Mouse (Mus musculus): ENCODE measurements at regions not wholly inside any gene's neighbourhood (a gene's known extent, or its start where the extent isn't known, plus 50 kb on each side); places are given as distances from the start of the nearest gene placed in this dataset.
"Not testable (repeated sequence)": the region's sequence is repeated elsewhere in the genome, so short reads cannot be mapped to it uniquely, and the experiment has no call there.

DNA sequence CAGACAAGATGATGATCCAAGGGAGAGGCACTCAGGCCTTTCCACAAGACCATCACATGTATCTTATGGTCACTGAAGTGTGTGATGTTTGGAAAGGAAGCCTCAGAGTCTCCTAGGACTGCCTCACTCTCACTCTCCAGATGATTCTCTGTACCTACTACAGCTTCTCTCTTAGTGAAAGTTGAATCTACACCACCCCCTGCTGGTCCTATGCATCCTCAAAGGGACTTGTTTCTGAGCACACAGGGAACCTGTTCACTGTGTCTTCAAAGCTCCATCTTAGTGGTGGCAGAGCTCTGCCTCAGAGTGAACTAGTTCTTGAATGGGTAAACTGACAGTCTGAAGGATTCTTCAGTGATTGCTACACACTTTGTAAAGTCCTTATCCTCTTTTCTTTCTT is 749.5 kb upstream of the Zfp386 start:
- in situ Hi-C loops (cut with MboI, MseI), result not testable (repeated sequence)

DNA sequence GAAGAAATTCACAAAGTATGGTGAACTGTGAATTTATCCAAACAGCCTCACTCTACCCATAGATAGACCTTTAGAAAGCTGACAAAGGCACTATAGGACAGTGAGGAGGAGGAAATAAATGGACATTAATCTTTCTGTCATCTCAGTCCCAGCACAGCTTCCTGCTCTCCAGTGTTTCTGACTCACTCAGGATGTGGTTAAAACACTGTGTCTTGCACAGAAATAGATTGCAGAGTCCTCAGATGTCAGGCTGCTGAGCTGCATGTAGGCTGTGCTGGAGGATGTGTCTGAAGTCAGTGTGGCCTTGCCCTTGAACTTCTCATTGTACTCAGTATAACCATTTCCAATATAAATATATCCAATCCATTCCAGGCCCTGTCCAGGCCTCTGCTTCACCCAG is 735.6 kb upstream of the Zfp386 start:
- in situ Hi-C loops (cut with MboI, MseI), result no loop called here

DNA sequence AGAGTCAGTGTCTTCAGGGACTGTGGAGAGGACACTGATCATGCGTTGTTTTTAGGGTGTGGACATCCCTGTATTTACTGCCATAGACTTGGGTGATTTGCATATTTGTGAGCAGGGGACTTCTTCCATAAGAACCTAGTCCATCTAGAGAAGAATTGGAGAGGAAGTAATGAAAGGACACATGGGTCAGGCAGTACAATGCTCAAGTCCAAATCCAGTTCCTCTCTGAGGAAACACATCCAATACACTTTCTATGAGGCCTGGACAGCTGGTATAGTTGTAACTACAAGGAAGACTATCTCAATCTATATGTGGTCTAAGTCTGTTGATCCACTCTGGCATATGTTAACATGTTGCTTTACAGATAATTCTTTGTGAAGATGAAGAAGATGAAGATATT is 734.9 kb upstream of the Zfp386 start:
- in situ Hi-C loops (cut with MboI, MseI), result not testable (repeated sequence)

DNA sequence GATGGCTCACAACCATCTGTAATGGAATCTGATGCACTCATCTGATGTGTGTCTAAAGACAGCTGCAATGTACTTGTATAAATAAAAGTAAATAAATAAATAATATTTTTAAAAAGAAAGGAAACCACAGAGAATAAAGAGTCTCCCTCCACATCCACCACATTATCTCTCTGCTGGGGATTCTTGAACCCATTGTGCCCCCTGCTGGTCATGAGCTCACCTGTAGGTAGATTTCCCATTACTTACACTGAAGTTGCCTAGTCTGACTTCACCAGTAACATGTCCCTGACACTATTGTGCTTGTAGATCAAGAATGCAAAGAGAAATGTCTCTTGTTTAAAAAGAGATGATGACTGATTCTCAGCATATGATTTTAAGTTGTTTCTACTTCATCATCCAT is 726.9 kb upstream of the Zfp386 start:
- in situ Hi-C loops (cut with MboI, MseI), result not testable (repeated sequence)

DNA sequence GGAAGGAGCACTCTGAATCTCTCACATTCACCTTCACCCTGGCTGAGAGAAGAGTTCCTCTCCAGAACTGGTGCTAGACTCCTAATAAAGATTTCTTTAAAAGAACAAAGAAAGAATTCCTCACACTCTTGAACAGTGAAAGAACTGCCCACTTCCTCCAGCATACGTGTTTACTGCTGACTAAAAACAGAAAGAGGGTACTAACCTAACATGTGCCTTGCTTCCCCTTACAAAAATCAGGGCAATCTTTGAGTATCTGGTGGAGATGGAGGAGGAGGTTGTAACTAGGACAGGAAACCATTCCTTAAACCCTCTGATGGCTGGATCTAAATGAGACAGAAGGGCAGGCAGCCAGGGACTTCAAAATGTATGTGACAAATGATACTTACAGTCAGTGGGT is 719.1 kb upstream of the Zfp386 start:
- in situ Hi-C loops (cut with MboI, MseI), result no loop called here

DNA sequence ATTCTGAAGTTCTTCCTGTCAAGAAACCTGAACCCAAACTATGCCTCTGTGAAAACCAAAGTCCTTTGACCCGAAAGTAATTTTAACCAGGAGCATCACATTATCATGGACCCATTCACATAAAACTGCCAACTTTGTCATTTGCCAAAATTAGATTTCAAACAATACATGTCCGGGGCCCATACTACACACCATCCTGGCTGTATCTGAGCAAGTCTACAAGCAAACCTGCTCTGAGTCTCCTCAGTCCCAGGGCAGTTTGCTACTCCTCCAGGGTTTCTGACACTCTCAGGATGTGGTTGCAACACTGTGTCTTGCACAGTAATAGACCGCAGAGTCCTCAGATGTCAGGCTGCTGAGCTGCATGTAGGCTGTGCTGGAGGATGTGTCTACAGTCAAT is 712.8 kb upstream of the Zfp386 start:
- in situ Hi-C loops (cut with MboI, MseI), result not testable (repeated sequence)

DNA sequence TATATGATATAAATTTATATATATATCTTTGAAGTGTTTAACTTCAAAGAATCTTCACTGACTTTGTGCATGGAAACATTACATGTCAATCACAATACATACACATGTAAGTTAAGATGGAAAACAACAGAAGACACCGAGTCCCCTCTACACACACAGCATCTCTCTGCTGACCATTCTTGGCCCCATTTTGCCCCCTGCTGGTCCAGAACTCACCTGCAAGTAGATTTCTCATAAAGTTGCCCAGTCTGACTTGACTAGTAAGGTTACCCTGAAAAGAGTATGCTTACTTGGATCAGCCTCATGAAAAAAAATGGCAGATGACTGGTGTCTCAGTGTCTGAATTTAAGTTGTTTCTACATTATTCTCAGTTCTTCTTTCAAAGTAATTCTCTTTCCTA is 710.9 kb upstream of the Zfp386 start:
- in situ Hi-C loops (cut with MboI, MseI), result no loop called here

DNA sequence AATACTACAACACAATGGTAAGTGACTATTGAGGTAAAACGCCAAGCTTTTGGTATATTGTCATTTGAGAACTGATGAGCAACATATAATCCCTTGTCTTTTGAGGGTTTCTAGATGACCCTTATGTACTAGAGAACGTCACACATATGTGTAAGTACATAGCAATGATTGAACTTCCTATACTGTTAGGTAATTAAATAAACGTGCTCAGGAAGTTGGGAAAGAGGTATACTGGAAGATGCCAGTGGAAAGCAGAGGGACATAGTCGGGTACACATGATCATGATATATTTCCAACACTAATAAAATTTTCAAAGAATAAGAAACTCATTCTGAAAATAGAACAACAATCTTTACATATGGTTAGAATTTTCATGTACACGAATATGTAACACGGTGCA is 701.4 kb upstream of the Zfp386 start:
- in situ Hi-C loops (cut with MboI, MseI), result loop anchor here (10.0 kb wide), 1 partner anchor 211 kb away; no protein-coding TSS in a partner anchor

DNA sequence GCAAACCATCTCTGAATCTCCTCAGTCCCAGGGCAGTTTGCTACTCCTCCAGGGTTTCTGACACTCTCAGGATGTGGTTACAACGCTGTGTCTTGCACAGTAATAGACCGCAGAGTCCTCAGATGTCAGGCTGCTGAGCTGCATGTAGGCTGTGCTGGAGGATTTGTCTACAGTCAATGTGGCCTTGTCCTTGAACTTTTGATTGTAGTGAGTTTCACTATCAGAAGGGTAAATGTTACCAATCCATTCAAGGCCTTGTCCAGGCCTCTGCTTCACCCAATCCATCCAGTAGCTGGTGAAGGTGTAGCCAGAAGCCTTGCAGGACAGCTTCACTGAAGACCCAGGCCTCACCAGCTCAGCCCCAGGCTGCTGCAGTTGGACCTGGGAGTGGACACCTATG is 688.5 kb upstream of the Zfp386 start:
- in situ Hi-C loops (cut with MboI, MseI), result not testable (repeated sequence)

DNA sequence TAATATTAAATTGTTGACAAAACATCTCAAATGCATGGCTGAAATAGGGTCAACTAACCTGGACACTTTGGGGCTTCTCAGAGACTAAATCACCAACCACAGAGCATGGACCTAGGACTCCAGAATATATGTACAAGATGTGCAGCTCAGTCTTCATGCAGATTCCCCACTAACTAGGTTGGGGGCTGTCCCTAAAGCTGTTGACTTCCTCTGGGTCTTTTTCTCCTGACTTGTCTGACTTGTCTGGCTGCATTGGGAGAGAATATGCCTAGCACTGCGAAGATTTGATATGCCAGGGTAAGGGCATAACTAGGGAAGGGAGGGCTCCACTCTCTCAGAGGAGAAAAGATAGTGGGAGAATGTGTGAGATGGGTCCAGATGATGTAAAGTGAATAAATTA is 681.9 kb upstream of the Zfp386 start:
- in situ Hi-C loops (cut with MboI, MseI), result not testable (repeated sequence)

DNA sequence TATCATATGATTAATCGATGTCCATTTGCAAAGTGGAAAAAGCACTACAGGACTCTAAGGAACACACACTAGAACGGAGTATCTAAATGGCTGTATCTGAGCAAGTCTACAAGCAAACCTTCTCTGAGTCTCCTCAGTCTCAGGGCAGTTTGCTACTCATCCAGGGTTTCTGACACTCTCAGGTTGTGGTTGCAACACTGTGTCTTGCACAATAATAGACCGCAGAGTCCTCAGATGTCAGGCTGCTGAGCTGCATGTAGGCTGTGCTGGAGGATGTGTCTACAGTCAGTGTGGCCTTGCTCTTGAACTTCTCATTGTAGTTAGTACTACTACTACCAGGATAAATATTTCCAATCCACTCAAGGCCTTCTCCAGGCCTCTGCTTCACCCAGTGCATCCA is 675.7 kb upstream of the Zfp386 start:
- in situ Hi-C loops (cut with MboI, MseI), result not testable (repeated sequence)

DNA sequence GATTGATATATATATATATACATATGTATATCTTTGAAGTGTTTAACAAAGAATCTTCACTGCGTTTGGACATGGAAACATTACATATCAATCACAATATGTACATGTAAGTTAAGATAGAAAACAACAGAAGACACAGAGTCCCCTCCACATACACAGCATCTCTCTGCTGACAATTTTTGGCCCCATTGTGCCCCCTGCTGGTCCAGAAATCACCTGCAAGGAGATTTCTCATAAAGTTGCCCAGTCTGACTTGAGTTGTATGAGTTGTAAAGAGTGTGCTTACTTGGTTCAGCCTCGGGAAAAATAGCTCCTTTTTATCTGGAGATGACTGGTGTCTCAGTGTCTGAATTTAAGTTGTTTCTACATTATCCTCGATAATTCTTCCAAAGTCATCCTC is 674.5 kb upstream of the Zfp386 start:
- in situ Hi-C loops (cut with MboI, MseI), result not testable (repeated sequence)

DNA sequence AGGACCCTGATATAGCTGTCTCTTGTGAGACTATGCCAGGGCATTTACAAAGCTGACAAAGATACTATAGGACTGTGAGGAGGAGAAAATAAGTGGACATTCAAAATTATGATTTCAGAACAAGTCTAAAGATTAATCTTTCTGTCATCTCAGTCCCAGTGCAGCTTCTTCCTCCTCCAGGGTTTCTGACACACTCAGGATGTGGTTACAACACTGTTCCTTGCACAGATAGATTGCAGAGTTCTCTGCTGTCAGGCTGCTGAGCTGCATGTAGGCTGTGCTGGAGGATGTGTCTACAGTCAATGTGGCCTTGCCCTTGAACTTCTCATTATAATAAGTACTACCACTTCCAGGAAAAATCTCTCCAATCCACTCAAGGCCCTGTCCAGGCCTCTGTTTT is 661.0 kb upstream of the Zfp386 start:
- in situ Hi-C loops (cut with MboI, MseI), result loop anchor here (10.0 kb wide), 1 partner anchor 588 kb away; no protein-coding TSS in a partner anchor

DNA sequence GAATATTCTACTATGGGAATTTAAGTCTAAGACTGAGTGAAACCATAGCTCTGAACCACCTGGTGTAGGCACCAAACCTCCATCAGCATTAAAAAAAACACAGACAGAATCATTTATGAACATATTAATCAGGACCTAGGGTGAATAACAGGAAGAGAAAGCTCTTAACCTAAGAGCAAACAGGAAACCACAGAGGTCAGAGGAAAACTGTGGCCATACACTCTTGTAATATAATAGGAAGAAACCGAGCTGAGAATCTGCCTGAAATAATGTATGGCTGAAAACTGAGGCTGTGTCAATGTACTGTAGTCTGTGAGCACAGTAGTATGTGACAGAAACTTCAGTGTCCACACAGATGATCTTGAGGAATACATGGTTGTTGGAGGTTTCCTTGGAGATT is 643.4 kb upstream of the Zfp386 start:
- in situ Hi-C loops (cut with MboI, MseI), result no loop called here

DNA sequence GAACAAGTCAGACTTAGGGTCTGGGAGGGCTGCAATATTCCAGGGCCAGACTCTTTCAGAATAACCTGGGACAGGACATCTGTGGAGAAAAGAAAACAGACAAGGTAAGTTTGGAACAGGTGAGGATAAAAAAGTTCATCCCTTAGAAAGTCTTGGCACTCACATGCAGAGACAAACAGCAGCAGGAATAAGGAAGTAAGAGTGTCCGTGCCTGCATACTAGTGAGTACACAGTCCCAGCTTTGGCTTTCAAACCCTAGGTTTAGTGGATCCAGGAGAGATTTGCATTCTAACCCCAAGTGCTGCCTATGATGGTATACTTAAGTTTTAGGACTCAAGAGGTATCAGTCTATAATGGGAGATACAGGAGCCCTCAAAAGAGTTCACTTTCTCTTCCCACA is 642.9 kb upstream of the Zfp386 start:
- in situ Hi-C loops (cut with MboI, MseI), result no loop called here

DNA sequence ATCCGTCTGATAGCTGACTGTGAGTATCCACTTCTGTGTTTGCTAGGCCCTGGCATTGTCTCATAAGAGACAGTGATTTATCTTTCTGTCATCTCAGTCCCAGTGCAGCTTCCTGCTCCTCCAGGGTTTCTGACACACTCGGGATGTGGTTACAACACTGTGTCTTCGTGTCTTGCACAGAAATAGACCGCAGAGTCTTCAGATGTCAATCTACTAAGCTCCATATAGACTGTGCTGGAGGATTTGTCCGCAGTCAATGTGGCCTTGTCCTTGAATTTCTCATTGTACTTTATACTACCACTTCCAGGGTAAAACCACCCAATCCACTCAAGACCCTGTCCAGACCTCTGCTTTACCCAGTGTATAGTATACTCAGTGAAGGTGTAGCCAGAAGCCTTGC is 601.3 kb upstream of the Zfp386 start:
- in situ Hi-C loops (cut with MboI, MseI), result loop anchor here (5.0 kb wide), 1 partner anchor 296 kb away; no protein-coding TSS in a partner anchor

DNA sequence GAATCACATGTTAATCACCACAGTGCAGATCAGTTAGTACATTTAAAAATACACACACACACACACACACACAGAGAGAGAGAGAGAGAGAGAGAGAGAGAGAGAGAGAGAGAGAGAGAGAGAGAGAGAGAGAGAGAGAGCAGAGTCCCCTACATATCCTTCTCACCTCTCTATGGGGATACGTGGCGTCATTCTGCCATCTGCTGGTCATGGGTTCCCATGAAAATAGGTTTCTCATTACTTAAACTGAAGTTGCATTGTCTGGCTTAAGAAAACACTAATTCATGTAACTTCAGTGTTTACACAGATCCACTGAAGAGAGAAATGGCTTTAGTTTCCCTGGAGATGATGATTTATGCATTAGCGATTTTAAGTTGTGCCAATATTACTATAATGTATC is 594.9 kb upstream of the Zfp386 start:
- in situ Hi-C loops (cut with MboI, MseI), result not testable (repeated sequence)

DNA sequence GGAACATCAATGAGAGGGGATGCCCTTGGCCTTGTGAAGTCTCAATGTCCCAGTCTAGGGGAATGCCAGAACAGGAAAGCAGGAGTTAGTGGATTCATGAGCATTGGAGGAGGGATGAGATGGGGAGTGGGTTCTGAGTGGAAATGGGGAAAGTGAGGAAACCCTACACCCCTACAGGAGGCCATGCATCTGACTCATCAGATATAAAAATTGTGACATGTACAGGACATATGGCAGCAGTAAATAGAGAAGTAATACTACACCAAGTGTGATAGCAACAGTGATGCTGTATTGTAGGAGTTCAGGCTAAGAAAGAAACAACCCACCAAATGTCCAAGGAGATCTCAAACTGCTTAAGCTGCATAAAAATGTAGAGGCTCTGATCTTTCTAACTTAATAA is 582.7 kb upstream of the Zfp386 start:
- in situ Hi-C loops (cut with MboI, MseI), result loop anchor here (5.0 kb wide), 2 partner anchors 252 to 293 kb away; no protein-coding TSS in a partner anchor

DNA sequence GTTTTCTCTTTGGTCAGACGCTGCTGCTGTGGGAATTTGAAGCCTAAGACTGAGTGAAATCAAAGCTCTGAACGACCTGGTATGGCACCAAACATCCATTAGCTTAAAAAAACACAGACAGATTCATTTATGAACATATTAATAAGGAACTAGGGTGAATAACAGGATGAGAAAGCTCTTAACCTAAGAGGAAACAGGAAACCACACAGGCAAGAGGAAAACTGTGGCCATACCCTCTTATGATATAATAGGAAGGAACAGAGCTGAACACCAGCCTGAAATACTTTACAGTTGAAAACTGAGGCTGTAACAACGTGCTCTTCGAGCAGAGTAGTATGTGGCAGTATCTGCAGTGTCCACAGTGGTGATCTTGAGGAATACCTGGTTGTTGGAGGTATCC is 579.5 kb upstream of the Zfp386 start:
- in situ Hi-C loops (cut with MboI, MseI), result loop anchor here (5.0 kb wide), 1 partner anchor 256 kb away; no protein-coding TSS in a partner anchor

DNA sequence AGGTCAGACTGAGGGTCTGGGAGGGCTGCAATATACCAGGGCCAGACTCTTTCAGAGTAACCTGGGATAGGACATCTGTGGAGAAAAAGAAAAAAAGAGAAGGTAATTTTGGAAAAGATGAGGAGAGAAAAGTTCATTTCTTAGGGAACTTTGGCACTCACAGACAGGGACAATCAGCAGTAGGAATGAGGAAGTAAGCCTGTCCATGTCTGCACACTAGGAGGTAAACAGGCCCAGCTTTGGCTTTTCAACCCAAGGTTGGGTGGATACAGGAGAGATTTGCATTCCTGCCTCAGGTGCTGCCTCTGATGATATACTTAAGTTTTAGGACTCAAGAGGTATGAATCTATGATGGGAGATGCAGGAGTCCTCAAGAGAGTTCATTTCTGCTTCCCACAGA is 579.0 kb upstream of the Zfp386 start:
- in situ Hi-C loops (cut with MboI, MseI), result loop anchor here (5.0 kb wide), 1 partner anchor 256 kb away; no protein-coding TSS in a partner anchor

DNA sequence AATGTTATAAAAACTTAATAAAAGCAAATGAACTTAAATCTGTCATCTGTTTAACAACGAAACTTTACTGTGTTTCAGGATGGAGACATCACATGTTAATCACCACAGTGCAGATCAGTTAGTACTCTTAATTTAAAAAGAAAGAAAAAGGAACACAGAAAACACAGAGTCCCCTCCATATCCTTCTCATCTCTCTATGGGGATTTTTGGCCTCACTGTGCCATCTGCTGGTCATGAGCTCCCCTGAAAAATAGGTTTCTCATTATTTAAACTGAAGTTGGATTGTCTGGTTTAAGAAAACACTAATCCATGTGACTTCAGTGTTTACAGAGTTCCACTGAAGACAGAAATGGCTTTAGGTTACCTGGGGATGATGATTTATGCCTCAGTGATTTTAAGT is 548.7 kb upstream of the Zfp386 start:
- in situ Hi-C loops (cut with MboI, MseI), result no loop called here

DNA sequence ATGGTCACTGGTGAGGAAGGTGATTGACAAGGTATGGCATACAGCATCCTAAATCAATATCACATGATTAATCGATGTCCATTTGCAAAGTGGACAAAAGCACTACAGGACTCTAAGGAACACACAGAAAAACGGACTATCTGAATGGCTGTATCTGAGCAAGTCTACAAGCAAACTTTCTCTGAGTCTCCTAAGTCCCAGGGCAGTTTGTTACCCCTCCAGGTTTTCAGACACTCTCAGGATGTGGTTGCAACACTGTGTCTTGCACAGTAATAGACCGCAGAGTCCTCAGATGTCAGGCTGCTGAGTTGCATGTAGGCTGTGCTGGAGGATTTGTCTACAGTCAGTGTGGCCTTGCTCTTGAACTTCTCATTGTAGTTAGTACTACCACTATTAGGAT is 540.2 kb upstream of the Zfp386 start:
- in situ Hi-C loops (cut with MboI, MseI), result not testable (repeated sequence)

DNA sequence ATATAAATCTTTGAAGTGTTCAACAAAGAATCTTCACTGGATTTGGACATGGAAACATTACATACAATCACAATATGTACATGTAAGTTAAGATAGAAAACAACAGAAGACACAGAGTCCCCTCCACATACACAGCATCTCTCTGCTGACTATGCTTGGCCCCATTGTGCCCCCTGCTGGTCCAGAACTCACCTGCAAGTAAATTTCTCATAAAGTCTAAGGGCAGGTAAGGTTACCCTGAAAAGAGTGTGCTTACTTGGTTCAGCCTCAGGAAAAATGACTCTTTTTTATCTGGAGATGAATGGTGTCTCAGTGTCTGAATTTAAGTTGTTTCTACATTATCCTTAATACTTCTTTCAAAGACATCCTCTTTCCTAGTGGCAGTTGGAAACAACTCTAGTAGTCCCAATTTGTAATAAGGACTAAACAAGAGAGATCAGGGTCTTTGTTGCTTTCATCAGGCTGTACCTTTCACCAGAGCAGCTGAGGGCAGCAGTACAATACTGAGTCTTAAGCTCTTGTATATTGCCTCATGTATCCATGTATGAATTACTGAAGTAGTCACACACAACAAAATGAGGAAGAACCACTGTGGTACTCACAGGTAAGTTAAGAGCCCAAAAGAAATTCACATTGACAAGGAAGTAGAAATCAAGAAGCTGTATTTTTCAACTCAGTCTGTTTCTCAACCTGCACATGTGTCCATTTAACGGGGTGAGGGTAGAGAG is 538.7 kb upstream of the Zfp386 start:
- in situ Hi-C loops (cut with MboI, MseI), result not testable (repeated sequence)
